Mouse (Mus musculus): ENCODE measurements at regions not wholly inside any gene's neighbourhood (a gene's known extent, or its start where the extent isn't known, plus 50 kb on each side); places are given as distances from the start of the nearest gene placed in this dataset.

DNA sequence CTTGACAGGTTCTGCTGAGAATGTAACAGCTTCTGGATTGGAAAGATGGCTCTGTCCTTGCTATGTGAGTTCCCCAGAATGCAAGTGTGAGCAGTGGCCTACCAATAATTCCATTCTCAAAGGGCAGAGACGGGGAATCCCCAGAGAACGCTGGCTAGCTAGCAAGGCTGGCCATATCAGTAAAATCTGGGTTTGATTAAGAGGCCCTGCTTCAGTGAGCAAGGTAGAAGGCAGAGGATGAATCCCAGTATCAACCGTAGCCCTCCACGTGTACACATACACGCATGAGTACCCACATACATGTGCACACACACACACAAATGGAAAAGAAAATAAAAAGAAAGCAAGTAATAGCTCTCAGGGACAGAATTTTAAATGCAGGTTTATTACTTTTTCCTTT, 55.3 kb downstream of the Tril start:
- no peak for DNase-seq (ENCODE audit: low spot score)

DNA sequence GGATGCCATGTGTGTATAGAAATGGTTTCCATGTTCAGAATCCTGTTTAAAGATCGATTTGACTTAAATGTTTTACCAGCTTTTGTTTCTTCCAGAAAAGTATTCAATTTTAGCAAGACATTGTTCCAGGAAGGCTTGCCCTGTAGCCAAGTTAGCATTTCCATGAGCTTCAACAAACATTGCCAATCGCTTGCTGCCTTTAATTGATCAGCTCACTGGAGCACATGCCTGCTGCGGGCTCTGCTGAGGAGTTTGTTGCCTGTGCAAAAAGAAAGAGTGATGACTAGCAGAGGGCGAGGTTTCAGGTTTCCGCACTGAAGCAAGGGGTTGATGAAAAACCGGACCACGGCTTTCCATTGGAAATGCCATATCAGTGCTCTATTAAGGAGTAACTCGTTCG, 58.0 kb downstream of the Tril start:
- DNase-seq (ENCODE audit: low spot score) = no peak

DNA sequence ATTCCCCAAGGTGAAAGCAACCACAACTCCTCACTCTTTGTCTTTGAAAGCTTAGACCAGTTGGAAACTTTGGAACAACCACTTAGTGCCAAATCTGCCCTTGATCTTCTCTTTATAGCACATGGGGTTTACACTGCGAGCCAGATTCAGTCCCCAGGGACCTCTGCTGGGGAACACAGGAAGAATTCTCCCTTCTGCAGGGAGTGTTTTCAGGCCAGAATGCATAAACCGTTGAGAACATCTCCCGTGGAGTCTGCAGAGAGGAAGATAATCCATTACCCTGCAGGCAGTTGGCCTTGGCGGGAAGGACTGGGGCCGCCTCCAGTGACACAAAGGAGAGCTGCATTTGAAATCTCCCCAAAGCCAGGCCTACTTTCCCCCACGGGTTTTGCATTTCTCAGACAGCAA, 60.0 kb downstream of the Tril start:
- peak; percentile 10 for DNase-seq (ENCODE audit: low spot score)

DNA sequence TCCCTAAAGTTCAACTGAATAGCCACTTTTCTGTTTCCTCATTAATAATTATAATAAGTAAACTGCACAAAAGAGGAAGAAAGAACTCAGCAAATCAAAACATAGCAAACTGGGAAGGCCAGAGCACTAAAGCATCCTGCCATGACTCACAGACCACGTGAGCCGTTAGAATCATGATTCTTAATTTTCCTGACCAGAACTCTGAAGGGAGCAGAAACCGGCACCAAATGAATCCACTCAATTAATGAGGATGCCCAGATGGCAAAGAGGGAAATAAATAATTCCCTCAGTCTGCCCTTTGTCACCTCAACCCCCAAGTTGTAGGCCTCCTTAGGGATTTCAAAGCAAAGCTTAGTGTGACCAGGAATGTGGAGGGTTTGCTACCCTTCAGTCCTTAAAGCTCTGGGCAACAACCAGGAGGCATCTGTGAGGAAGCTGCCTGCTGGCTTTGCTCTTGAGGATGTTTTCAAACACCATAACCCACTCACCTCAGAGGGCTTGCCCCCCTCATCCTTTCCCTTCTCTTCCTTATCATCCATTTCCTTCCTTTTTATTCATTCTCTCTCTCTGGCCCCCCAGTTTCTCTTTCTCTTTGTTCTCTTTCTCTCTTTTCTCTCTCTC, 60.8 kb downstream of the Tril start:
- no peak for DNase-seq (ENCODE audit: low spot score)

DNA sequence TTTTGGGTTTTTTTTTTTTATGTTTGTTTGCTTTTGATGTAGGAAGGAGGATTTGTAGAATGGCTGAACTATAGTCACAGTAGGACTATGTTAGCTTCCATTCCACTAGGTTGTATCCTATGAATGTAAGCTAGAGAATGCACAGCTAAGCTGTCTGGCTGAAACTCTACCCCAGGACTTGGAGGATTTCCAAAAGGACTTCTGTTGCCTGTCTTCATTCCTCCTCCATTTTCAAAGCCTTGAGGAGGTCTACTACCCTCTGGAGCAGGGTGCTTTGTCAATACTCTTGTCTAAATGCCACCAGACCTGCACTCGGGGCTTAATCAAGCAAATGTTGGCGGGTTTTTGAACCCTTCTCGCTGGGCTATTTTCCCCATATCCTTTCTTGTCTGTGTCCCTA, 66.3 kb downstream of the Tril start:
- no peak for DNase-seq (ENCODE audit: low spot score)

DNA sequence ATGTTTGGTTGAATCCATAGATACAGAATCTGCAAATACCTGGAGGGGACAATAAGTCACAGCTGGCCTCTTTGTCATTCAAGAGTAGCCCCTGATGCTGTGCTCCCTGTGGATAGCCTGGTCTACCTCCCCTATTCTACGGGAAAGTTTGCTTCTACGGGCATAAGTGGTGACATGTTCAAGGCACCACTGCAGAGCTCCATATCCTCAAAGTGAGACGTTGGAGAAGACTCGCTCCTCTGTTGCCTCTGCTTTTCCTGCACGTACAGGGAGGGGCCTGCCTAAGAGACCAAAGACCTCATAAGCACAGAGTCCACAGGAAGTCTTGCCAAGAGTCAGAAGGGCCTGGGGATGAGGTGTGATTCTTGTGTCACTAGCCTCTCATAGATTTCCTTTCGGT, 70.1 kb downstream of the Tril start:
- DNase-seq (ENCODE audit: low spot score) = no peak
